Mouse (Mus musculus) heart, embryonic 13.5 days (tissue): ENCODE data around the gene Hoxb6. TPM values are rescaled to one million over a fixed set of nuclear protein-coding genes. Genes with fewer than 3 reads are reported as not detected.
A peak's percentile ranks its signal among the peaks of the same experiment; 100 is the strongest.

Experiments
- ATAC-seq: fragments of 200-750 bp; cut with Nextera tagmentation; 2 replicates; pipeline ENCODE4 v1.8.0; 2017; ENCODE audit warnings: moderate TSS enrichment; ENCODE audit not compliant: insufficient number of reproducible peaks, low FRiP score, low TSS enrichment; ENCODE audit errors: extremely low read depth
- H3K27ac ChIP-seq: fragments of 300-500 bp; sonication (generic); replicated peaks from 2 replicates; pipeline ENCODE4 v1.5.1; 2015; ENCODE audit warnings: moderate library complexity, mild to moderate bottlenecking, inconsistent platforms
- H3K27me3 ChIP-seq: fragments of 300-500 bp; sonication (generic); replicated peaks from 2 replicates; pipeline ENCODE4 v1.6.1; 2015; ENCODE audit warnings: mild to moderate bottlenecking, inconsistent platforms
- H3K36me3 ChIP-seq: fragments of 300-500 bp; sonication (generic); 2 replicates; pipeline ENCODE4 v1.6.1; 2015; ENCODE audit warnings: mild to moderate bottlenecking, inconsistent platforms
- H3K4me1 ChIP-seq: fragments of 300-500 bp; sonication (generic); 2 replicates; pipeline ENCODE4 v1.6.1; 2015; ENCODE audit warnings: inconsistent platforms
- H3K4me2 ChIP-seq: fragments of 300-500 bp; sonication (generic); 2 replicates; pipeline ENCODE4 v1.6.1; 2015; ENCODE audit warnings: inconsistent platforms, mild to moderate bottlenecking, moderate library complexity
- H3K4me3 ChIP-seq: fragments of 300-500 bp; sonication (generic); 2 replicates; pipeline ENCODE4 v1.5.1; 2015; ENCODE audit warnings: moderate library complexity, mild to moderate bottlenecking, inconsistent platforms
- H3K9ac ChIP-seq: fragments of 300-500 bp; sonication (generic); 2 replicates; pipeline ENCODE4 v1.6.1; 2015; ENCODE audit warnings: inconsistent platforms, mild to moderate bottlenecking, moderate library complexity
- H3K9me3 ChIP-seq: fragments of 300-500 bp; sonication (generic); 2 replicates; pipeline ENCODE4 v1.6.1; 2016; ENCODE audit warnings: inconsistent platforms
- WGBS: fragments of 180-500 bp; shearing (Covaris S2); methylation state at CpG from one replicate; pipeline ENCODE4 v1.1.7; 2015; ENCODE audit warnings: mixed read lengths; 5-methylcytosine and 5-hydroxymethylcytosine counted together
- polyA plus RNA-seq: library from polyadenylated mRNA; unstranded; fragments of >200 nt; fragmentation: Nextera tagmentation; extraction: Ambion mirVana; gene quantifications from 2 replicates; pipeline ENCODE4 v1.2.1, GENCODE M21; 2015

Gene Hoxb6
- polyA plus RNA-seq, 1 experiment from 2014 or later: 2.0 TPM

- Histone ChIP-seq H3K27ac (peak overlapping the region; percentile 45), H3K9me3 (no peaks in the 10 kb centered on the region), H3K4me1 (peaks cover 4% of the 10 kb centered on the region; the same call in 1 of the 2 replicates), H3K4me3 (peak overlapping the region; percentile 8; the same call in 1 of the 2 replicates), H3K27me3 (peaks cover 100% of the 10 kb centered on the region), H3K36me3 (no peaks in the 10 kb centered on the region), H3K4me2 (peak overlapping the region; percentile 41), H3K9ac (peak overlapping the region; percentile 42)
- ATAC-seq: no peak
- WGBS: 5% methylated on average over 5 of the region's 5 CpGs
These were observed 31.8 kb downstream of the Hoxb6 start for GRCm38 (mm10) chr11:96324125-96324524.

- Histone ChIP-seq H3K9ac (peak overlapping the region; percentile 67), H3K4me1 (no peaks in the 10 kb centered on the region; the same call in 1 of the 2 replicates), H3K27me3 (peaks cover 100% of the 10 kb centered on the region), H3K36me3 (no peaks in the 10 kb centered on the region), H3K27ac (peak overlapping the region; percentile 45; the same call in 1 of the 2 replicates), H3K9me3 (no peaks in the 10 kb centered on the region), H3K4me3 (peak overlapping the region; percentile 23), H3K4me2 (peak overlapping the region; percentile 49)
- 8% methylated on average over 8 of the region's 8 CpGs for WGBS
- ATAC-seq: no peak
These were observed 32.7 kb downstream of the Hoxb6 start for GRCm38 (mm10) chr11:96324965-96325364.

GRCm38 (mm10) chr11:96325747-96326212 lies 33.5 kb downstream of the Hoxb6 start:
- peak overlapping the region; percentile 67 for H3K9ac ChIP-seq
- H3K27me3 ChIP-seq: peaks cover 100% of the 10 kb centered on the region
- H3K9me3 ChIP-seq: no peaks in the 10 kb centered on the region
- 5% methylated on average over 22 of the region's 22 CpGs for WGBS
- ATAC-seq: no peak
- peak overlapping the region; percentile 45; the same call in 1 of the 2 replicates for H3K27ac ChIP-seq
- no peaks in the 10 kb centered on the region for H3K36me3 ChIP-seq
- peak overlapping the region; percentile 49 for H3K4me2 ChIP-seq
- peak overlapping the region; percentile 23 for H3K4me3 ChIP-seq
- H3K4me1 ChIP-seq: no peaks in the 10 kb centered on the region; the same call in 1 of the 2 replicates

GRCm38 (mm10) chr11:96326705-96327104 lies 34.4 kb downstream of the Hoxb6 start:
- Histone ChIP-seq H3K36me3 (no peaks in the 10 kb centered on the region), H3K27ac (peak overlapping the region; percentile 15; the same call in 1 of the 2 replicates), H3K9ac (peak overlapping the region; percentile 44; the same call in 1 of the 2 replicates), H3K27me3 (peaks cover 100% of the 10 kb centered on the region), H3K9me3 (no peaks in the 10 kb centered on the region), H3K4me1 (no peaks in the 10 kb centered on the region; the same call in 1 of the 2 replicates), H3K4me2 (peak overlapping the region; percentile 49), H3K4me3 (peak overlapping the region; percentile 9; the same call in 1 of the 2 replicates)
- no peak for ATAC-seq
- 8% methylated on average over 12 of the region's 12 CpGs for WGBS

- Histone ChIP-seq H3K36me3 (no peaks in the 10 kb centered on the region), H3K27me3 (peaks cover 100% of the 10 kb centered on the region), H3K27ac (0 out of 2 replicates have a peak overlapping the region, but pooled peaks have one; percentile 17), H3K9me3 (no peaks in the 10 kb centered on the region), H3K4me2 (peak overlapping the region; percentile 49), H3K4me3 (no peak overlapping the region), H3K9ac (0 out of 2 replicates have a peak overlapping the region, but pooled peaks have one; percentile 44), H3K4me1 (no peaks in the 10 kb centered on the region; the same call in 1 of the 2 replicates)
- 14% methylated on average over 7 of the region's 7 CpGs for WGBS
- no peak for ATAC-seq
These were observed 34.8 kb downstream of the Hoxb6 start for GRCm38 (mm10) chr11:96327122-96327521.

- 14% methylated on average over 5 of the region's 5 CpGs for WGBS
- Histone ChIP-seq H3K9me3 (no peaks in the 10 kb centered on the region), H3K4me1 (peaks cover 2% of the 10 kb centered on the region), H3K9ac (no peak overlapping the region), H3K4me3 (no peak overlapping the region), H3K4me2 (peak overlapping the region; percentile 49), H3K27ac (0 out of 2 replicates have a peak overlapping the region, but pooled peaks have one; percentile 17), H3K27me3 (peaks cover 100% of the 10 kb centered on the region), H3K36me3 (no peaks in the 10 kb centered on the region)
- ATAC-seq: no peak
These were observed 35.5 kb downstream of the Hoxb6 start for GRCm38 (mm10) chr11:96327750-96328149.

- no peak for ATAC-seq
- H3K9me3 ChIP-seq: no peaks in the 10 kb centered on the region
- 0 out of 2 replicates have a peak overlapping the region, but pooled peaks have one; percentile 9 for H3K4me2 ChIP-seq
- 11% methylated on average over 8 of the region's 8 CpGs for WGBS
- H3K4me3 ChIP-seq: no peak overlapping the region
- peaks cover 4% of the 10 kb centered on the region for H3K4me1 ChIP-seq
- no peak overlapping the region for H3K9ac ChIP-seq
- H3K36me3 ChIP-seq: no peaks in the 10 kb centered on the region
- 0 out of 2 replicates have a peak overlapping the region, but pooled peaks have one; percentile 24 for H3K27ac ChIP-seq
- peaks cover 100% of the 10 kb centered on the region for H3K27me3 ChIP-seq
These were observed 36.3 kb downstream of the Hoxb6 start for GRCm38 (mm10) chr11:96328605-96329004.

GRCm38 (mm10) chr11:96332105-96332504 lies 39.8 kb downstream of the Hoxb6 start:
- peak overlapping the region; percentile 67 for H3K27ac ChIP-seq
- H3K27me3 ChIP-seq: peaks cover 100% of the 10 kb centered on the region
- H3K9ac ChIP-seq: peak overlapping the region; percentile 77

GRCm38 (mm10) chr11:96332618-96333032 lies 40.3 kb downstream of the Hoxb6 start:
- Histone ChIP-seq H3K4me3 (peak overlapping the region; percentile 50), H3K36me3 (no peaks in the 10 kb centered on the region), H3K27me3 (peaks cover 100% of the 10 kb centered on the region), H3K4me2 (peak overlapping the region; percentile 67), H3K9me3 (no peaks in the 10 kb centered on the region), H3K27ac (peak overlapping the region; percentile 67), H3K4me1 (peaks cover 4% of the 10 kb centered on the region), H3K9ac (peak overlapping the region; percentile 77)
- ATAC-seq: no peak
- under 1% methylated on average over 35 of the region's 35 CpGs for WGBS

More at GRCm38 (mm10) chr11:96332105-96332504, 39.8 kb downstream of the Hoxb6 start:
- Histone ChIP-seq H3K4me3 (peak overlapping the region; percentile 50), H3K36me3 (no peaks in the 10 kb centered on the region), H3K9me3 (no peaks in the 10 kb centered on the region), H3K4me2 (peak overlapping the region; percentile 67), H3K4me1 (peaks cover 4% of the 10 kb centered on the region)
- ATAC-seq: no peak
- WGBS: 2% methylated on average over 8 of the region's 8 CpGs

GRCm38 (mm10) chr11:96333241-96334001 lies 41.1 kb downstream of the Hoxb6 start:
- Histone ChIP-seq H3K4me3 (peak overlapping the region; percentile 50), H3K4me1 (peaks cover 7% of the 10 kb centered on the region), H3K36me3 (no peaks in the 10 kb centered on the region), H3K27me3 (peaks cover 100% of the 10 kb centered on the region), H3K9me3 (no peaks in the 10 kb centered on the region), H3K4me2 (peak overlapping the region; percentile 67), H3K9ac (peak overlapping the region; percentile 77), H3K27ac (peak overlapping the region; percentile 67)
- no peak for ATAC-seq
- 9% methylated on average over 17 of the region's 17 CpGs for WGBS

GRCm38 (mm10) chr11:96334002-96334364 lies 41.7 kb downstream of the Hoxb6 start:
- no peak for ATAC-seq
- Histone ChIP-seq H3K36me3 (no peaks in the 10 kb centered on the region), H3K4me1 (peaks cover 10% of the 10 kb centered on the region), H3K27me3 (peaks cover 100% of the 10 kb centered on the region), H3K9me3 (no peaks in the 10 kb centered on the region), H3K4me3 (peak overlapping the region; percentile 50), H3K9ac (peak overlapping the region; percentile 77), H3K27ac (peak overlapping the region; percentile 67), H3K4me2 (peak overlapping the region; percentile 67)
- WGBS: 12% methylated on average over 2 of the region's 2 CpGs
